Mouse (Mus musculus) hindbrain, embryonic 16.5 days (tissue): ENCODE data around the gene Gm17324. TPM values are rescaled to one million over a fixed set of nuclear protein-coding genes. Genes with fewer than 3 reads are reported as not detected.
A peak's percentile ranks its signal among the peaks of the same experiment; 100 is the strongest.
"Not testable (repeated sequence)": the region's sequence is repeated elsewhere in the genome, so short reads cannot be mapped to it uniquely, and the experiment has no call there.

Experiments
- ATAC-seq: fragments of 200-750 bp; cut with Nextera tagmentation; 2 replicates; pipeline ENCODE4 v1.8.0; 2017; ENCODE audit warnings: moderate TSS enrichment, moderate library complexity
- H3K27ac ChIP-seq: fragments of 300-500 bp; sonication (generic); 2 replicates; pipeline ENCODE4 v1.5.1; 2014; ENCODE audit warnings: low read depth, mild to moderate bottlenecking, control low read depth, low read length, moderate library complexity
- H3K27me3 ChIP-seq: fragments of 300-500 bp; sonication (generic); replicated peaks from 2 replicates; pipeline ENCODE4 v1.6.1; 2014; ENCODE audit warnings: low read length; ENCODE audit not compliant: control insufficient read depth, insufficient read depth
- H3K36me3 ChIP-seq: fragments of 300-500 bp; sonication (generic); 2 replicates; pipeline ENCODE4 v1.6.1; 2014; ENCODE audit warnings: mild to moderate bottlenecking, low read length, moderate library complexity, mixed read lengths; ENCODE audit not compliant: control insufficient read depth, insufficient read depth
- H3K4me1 ChIP-seq: fragments of 300-500 bp; sonication (generic); 2 replicates; pipeline ENCODE4 v1.6.1; 2014; ENCODE audit warnings: low read depth, low read length; ENCODE audit not compliant: control insufficient read depth, insufficient read depth
- H3K4me2 ChIP-seq: fragments of 300-500 bp; sonication (generic); 2 replicates; pipeline ENCODE4 v1.6.1; 2014; ENCODE audit warnings: mild to moderate bottlenecking, low read length, control low read depth, moderate library complexity
- H3K4me3 ChIP-seq: fragments of 300-500 bp; sonication (generic); 2 replicates; pipeline ENCODE4 v1.5.1; 2014; ENCODE audit warnings: mild to moderate bottlenecking, low read length, control low read depth, moderate library complexity
- H3K9ac ChIP-seq: fragments of 300-500 bp; sonication (generic); 2 replicates; pipeline ENCODE4 v1.6.1; 2014; ENCODE audit warnings: low read depth, mild to moderate bottlenecking, control low read depth, low read length, moderate library complexity
- H3K9me3 ChIP-seq: fragments of 300-500 bp; sonication (generic); 2 replicates; pipeline ENCODE4 v1.6.1; 2014; ENCODE audit warnings: mild to moderate bottlenecking, low read length, moderate library complexity; ENCODE audit not compliant: control insufficient read depth
- WGBS: fragments of 180-500 bp; shearing (Covaris S2); extraction: QIAGEN DNeasy Blood & Tissue Kit; methylation state at CpG from one replicate; pipeline ENCODE4 v1.1.7; 2014; 5-methylcytosine and 5-hydroxymethylcytosine counted together
- polyA plus RNA-seq: library from polyadenylated mRNA; unstranded; fragments of >200 nt; fragmentation: Nextera tagmentation; extraction: Ambion mirVana; gene quantifications from 2 replicates; pipeline ENCODE4 v1.2.1, GENCODE M21; 2015

The Gm17324 gene
- polyA plus RNA-seq, 1 experiment from 2014 or later = 1.8 TPM

DNA sequence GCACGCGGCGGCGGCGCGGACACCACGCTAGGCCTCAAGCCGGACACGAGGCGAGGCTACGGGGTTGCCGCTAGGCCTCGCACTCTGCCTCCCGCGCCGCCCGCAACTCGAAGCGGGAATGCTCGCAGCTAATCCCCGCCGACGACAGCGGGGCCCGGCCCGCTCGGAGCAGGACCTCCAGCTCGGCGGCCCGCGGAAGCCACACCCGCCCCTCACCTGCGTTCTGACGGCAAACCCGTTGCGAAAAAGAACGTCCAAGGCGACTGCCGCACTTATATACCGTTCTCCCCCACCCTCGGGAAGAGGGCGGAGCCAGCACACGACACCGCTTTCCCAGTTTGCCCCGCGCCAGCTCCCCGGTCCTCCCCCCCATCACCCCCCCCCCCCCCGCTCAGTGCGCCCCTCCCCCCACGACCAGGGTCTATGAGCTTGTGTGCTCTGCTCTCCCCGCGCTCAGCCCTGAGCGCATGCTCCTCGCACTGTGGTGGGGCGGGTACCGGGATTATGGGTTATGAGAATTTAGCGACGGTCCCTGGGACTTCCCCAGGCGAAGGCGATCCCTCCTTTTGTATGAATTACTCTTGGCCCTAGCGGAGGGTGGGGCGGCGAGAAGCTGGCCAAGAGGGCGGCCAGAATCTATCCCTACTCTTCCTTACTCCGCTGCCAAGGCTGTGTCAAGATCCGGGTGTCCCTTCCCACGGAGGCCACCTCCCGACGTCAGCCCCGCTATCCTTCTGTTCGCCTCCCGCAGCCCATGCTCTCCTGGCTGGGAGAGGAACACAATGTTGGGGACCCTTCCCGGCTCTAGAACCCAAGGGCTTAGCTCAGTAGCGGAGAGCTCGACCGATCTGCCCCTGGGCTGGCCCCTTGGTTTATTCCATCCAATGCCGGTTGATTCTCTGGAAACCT lies 33.1 kb upstream of the Gm17324 start:
- ATAC-seq = peak; percentile 99
- H3K27ac ChIP-seq = peak overlapping the region; percentile 100
- under 1% methylated on average over 73 of the region's 77 CpGs for WGBS
- no peaks in the 10 kb centered on the region for H3K27me3 ChIP-seq
- H3K4me1 ChIP-seq = peaks cover 25% of the 10 kb centered on the region
- no peaks in the 10 kb centered on the region for H3K9me3 ChIP-seq
- H3K36me3 ChIP-seq = peaks cover 16% of the 10 kb centered on the region
- H3K9ac ChIP-seq = peak overlapping the region; percentile 100
- peak overlapping the region; percentile 87 for H3K4me3 ChIP-seq
- peak overlapping the region; percentile 72 for H3K4me2 ChIP-seq

DNA sequence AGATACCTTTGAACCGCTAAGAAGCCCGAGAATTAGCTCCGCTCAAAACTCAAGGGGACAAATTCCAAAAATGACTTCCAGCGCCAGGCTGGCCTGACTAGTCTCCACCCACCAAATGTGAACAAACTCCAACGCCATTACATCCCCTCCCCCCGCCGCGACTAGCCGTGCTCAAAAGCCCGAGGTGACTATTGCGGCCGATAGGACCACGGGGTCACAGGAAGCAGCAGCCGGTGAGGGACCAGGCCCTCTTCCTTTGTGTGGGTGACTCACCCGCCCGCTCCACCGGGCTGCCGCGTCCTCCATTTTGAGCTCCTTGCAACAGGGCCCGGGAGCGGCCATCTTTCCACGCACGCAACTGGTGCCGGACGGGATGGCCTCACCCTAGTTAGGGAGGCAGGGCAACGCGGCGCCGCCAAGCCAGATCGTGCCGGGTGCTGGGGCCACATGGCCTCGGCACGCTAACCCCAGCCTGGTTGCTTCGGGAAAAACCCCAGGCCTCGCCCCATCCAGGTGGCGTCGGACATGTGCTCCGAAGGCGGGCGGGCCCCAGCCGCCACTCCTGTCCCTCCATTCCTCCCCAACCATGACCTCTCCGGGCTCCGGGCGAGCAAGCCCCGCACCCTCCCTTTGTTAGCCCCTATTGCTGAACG lies 32.2 kb upstream of the Gm17324 start:
- Histone ChIP-seq H3K4me1 (peaks cover 25% of the 10 kb centered on the region), H3K36me3 (peaks cover 21% of the 10 kb centered on the region), H3K9ac (peak overlapping the region; percentile 100), H3K27ac (peak overlapping the region; percentile 98), H3K9me3 (no peaks in the 10 kb centered on the region), H3K4me3 (peak overlapping the region; percentile 87), H3K4me2 (peak overlapping the region; percentile 66), H3K27me3 (no peaks in the 10 kb centered on the region)
- peak; percentile 15 for ATAC-seq
- under 1% methylated on average over 35 of the region's 46 CpGs for WGBS

DNA sequence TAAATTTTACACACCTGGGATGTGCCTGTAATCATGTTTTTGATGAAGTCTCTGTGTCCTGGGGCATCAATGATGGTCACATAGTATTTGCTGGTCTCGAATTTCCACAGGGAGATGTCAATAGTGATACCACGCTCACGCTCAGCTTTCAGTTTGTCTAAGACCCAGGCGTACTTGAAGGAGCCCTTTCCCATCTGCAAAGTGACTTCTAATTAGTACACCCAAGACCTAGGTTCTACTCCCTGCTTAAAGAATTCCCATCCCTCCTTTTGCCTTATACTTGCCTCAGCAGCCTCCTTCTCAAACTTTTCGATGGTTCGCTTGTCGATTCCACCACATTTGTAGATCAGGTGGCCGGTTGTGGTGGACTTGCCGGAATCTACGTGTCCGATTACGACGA lies 31.6 kb upstream of the Gm17324 start:
- H3K9ac ChIP-seq = peak overlapping the region; percentile 100
- 0% methylated on average over 10 of the region's 13 CpGs for WGBS
- peaks cover 21% of the 10 kb centered on the region for H3K36me3 ChIP-seq
- H3K4me3 ChIP-seq = peak overlapping the region; percentile 87
- peaks cover 25% of the 10 kb centered on the region for H3K4me1 ChIP-seq
- ATAC-seq, H3K27me3 ChIP-seq, H3K9me3 ChIP-seq: not testable (repeated sequence)
- peak overlapping the region; percentile 66 for H3K4me2 ChIP-seq
- H3K27ac ChIP-seq = peak overlapping the region; percentile 98

DNA sequence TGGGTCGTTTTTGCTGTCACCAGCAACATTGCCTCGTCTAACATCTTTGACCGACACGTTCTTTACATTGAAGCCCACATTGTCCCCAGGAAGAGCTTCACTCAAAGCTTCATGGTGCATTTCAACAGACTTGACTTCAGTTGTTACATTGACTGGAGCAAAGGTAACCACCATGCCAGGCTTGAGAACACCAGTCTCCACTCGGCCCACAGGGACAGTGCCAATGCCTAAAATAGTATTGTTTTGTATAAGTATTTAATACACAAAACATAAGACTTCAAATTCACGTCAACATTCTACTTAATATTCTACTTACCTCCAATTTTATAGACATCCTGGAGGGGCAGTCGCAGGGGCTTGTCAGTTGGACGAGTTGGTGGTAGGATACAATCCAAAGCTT lies 30.7 kb upstream of the Gm17324 start:
- peak overlapping the region; percentile 35; the same call in 1 of the 2 replicates for H3K9ac ChIP-seq
- H3K36me3 ChIP-seq = peaks cover 21% of the 10 kb centered on the region
- H3K27me3 ChIP-seq, H3K9me3 ChIP-seq, H3K27ac ChIP-seq, ATAC-seq: not testable (repeated sequence)
- H3K4me1 ChIP-seq = peaks cover 25% of the 10 kb centered on the region
- H3K4me3 ChIP-seq = peak overlapping the region; percentile 87
- H3K4me2 ChIP-seq = peak overlapping the region; percentile 66
- WGBS = 17% methylated on average over 6 of the region's 8 CpGs

DNA sequence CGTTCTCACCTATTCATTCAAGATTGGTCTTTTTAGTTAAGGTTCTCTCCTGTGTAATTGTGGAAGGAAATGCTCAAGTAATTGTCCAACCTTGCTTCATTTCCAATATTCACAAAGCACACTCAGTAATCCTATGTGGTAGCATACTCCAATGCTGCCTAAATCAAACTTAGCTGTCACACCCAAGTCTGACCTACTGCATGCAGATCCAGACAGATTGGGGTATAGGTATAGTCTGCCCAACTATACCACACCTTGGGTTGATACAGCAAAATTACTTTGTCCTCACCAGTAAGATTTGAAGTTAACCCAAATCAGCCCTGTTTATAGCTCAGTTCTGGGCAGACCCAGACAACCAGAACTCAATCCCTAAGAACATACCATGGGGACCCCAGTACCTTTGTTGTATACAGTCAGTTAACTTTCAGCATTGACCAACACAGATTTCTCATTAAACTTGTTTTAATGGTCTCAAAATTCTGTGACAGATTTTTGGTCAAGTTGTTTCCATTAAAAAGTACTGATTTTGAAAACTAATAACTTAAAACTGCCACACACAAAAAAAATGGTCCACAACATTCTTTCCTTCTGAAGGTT lies 29.5 kb upstream of the Gm17324 start:
- ATAC-seq, H3K4me2 ChIP-seq, H3K27me3 ChIP-seq, H3K4me3 ChIP-seq, H3K9me3 ChIP-seq, H3K27ac ChIP-seq, H3K9ac ChIP-seq: not testable (repeated sequence)
- Histone ChIP-seq H3K36me3 (peaks cover 26% of the 10 kb centered on the region), H3K4me1 (peaks cover 25% of the 10 kb centered on the region)
- WGBS = 37% methylated on average over 1 of the region's 1 CpGs

DNA sequence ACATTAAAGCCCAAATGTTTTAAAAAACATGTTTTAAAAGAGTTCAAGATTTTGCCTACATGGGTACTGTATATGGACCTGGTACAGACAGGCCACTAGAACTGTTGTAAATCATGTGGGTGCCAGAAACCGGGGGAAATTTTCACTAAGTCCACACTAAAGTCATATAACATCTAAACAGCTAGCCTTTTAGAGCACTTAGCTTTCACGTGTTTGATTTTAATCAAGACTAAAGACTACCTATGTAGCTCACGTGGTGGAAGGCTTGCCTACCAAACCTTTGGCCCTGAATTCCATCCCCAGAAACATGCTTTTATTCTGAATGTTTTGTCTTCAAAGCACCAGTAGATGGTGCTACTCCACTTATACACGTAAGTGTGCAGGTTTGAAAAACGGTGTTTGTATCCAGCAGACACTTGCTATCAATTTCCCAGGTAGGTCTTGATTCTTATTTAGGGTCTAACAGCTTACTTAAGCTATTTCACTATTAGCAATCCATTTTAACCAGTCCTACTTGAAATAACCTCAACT lies 28.5 kb upstream of the Gm17324 start:
- peaks cover 30% of the 10 kb centered on the region for H3K36me3 ChIP-seq
- no peaks in the 10 kb centered on the region for H3K9me3 ChIP-seq
- no peak overlapping the region for H3K4me2 ChIP-seq
- no peak overlapping the region for H3K9ac ChIP-seq
- peaks cover 19% of the 10 kb centered on the region for H3K4me1 ChIP-seq
- no peak overlapping the region for H3K27ac ChIP-seq
- no peak overlapping the region for H3K4me3 ChIP-seq
- ATAC-seq = no peak
- no peaks in the 10 kb centered on the region for H3K27me3 ChIP-seq
- 7% methylated on average over 5 of the region's 5 CpGs for WGBS

DNA sequence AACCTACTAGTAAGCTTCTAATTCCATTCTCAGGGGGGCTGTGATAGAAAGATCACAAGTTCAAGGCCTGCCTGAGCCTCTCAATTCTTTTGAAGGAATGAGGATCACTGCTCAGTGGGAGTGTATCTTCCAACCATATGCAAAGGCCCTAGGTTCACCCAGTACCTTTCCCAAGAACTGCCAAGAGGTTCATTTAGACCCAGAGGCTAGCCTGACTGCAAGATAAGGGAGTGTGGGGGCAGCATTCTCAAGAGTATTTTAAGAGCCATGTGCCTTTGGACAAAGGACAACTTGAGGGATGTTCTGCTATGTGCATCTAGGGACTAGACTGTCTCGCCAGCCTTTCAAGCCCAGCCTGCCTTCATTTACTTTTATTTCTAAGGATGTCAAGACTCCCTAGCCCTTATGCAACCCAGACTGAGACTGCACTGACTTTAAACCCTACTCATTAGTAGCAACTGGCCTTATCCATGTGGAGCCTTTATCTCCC lies 28.0 kb upstream of the Gm17324 start:
- Histone ChIP-seq H3K9ac (no peak overlapping the region), H3K27ac (peak overlapping the region; percentile 39; the same call in 1 of the 2 replicates), H3K36me3 (peaks cover 30% of the 10 kb centered on the region), H3K4me1 (peaks cover 19% of the 10 kb centered on the region), H3K4me3 (no peak overlapping the region), H3K9me3 (no peaks in the 10 kb centered on the region), H3K4me2 (no peak overlapping the region), H3K27me3 (no peaks in the 10 kb centered on the region)
- ATAC-seq = no peak
- WGBS = 8% methylated on average over 1 of the region's 1 CpGs

DNA sequence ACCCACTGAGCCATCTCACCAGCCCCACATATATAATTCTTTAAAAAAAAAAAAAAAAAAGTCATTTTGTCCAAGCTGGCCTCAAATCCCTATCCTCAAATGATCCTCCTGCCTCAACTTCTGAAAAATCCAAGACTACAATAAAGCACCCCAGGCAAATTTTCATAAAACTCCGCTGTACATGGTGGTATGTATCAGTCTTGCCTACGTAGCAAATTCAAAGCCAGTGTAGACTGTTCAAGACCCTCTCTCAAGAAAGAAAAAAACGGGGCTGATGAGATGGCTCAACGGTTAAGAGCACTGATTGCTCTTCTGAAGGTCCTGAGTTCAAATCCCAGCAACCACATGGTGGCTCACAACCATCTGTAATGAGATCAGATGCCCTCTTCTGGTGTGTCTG lies 27.3 kb upstream of the Gm17324 start:
- H3K9ac ChIP-seq = no peak overlapping the region
- no peak overlapping the region for H3K4me3 ChIP-seq
- H3K27me3 ChIP-seq = no peaks in the 10 kb centered on the region
- H3K4me2 ChIP-seq = no peak overlapping the region
- H3K27ac ChIP-seq = no peak overlapping the region
- no peak for ATAC-seq
- WGBS = 93% methylated on average over 4 of the region's 4 CpGs
- no peaks in the 10 kb centered on the region for H3K9me3 ChIP-seq
- H3K4me1 ChIP-seq = peaks cover 19% of the 10 kb centered on the region
- H3K36me3 ChIP-seq = peaks cover 30% of the 10 kb centered on the region
